Mouse (Mus musculus): ENCODE measurements at regions not wholly inside any gene's neighbourhood (a gene's known extent, or its start where the extent isn't known, plus 50 kb on each side); places are given as distances from the start of the nearest gene placed in this dataset.
"Not testable (repeated sequence)": the region's sequence is repeated elsewhere in the genome, so short reads cannot be mapped to it uniquely, and the experiment has no call there.

- H3K4me1 ChIP-seq: no peaks in the 10 kb centered on the region
These were observed 1676.8 kb downstream of the Efna5 start for GRCm38 (mm10) chr17:61204316-61204715.

GRCm38 (mm10) chr17:61187880-61188279 lies 1693.2 kb downstream of the Efna5 start:
- H3K27me3 ChIP-seq (replicated peaks; ENCODE audit: low read depth, poor library complexity, severe bottlenecking); H3K27ac ChIP-seq (replicated peaks); H3K4me1 ChIP-seq; H3K4me3 ChIP-seq; DNase-seq (ENCODE audit: low spot score); H3K9me3 ChIP-seq; H3K36me3 ChIP-seq (replicated peaks): not testable (repeated sequence)
- 79% methylated on average over 3 of the region's 3 CpGs for WGBS

More at GRCm38 (mm10) chr17:61204316-61204715, 1676.8 kb downstream of the Efna5 start:
- DNase-seq (ENCODE audit: low spot score): no peak
- Histone ChIP-seq H3K27ac (replicated peaks) (no peak overlapping the region), H3K36me3 (replicated peaks) (no peaks in the 10 kb centered on the region), H3K9me3 (no peaks in the 10 kb centered on the region), H3K4me3 (no peak overlapping the region), H3K27me3 (replicated peaks; ENCODE audit: low read depth, poor library complexity, severe bottlenecking) (no peaks in the 10 kb centered on the region)
- 93% methylated on average over 3 of the region's 3 CpGs for WGBS

GRCm38 (mm10) chr17:61176586-61176985 lies 1704.5 kb downstream of the Efna5 start:
- Histone ChIP-seq H3K36me3 (replicated peaks) (no peaks in the 10 kb centered on the region), H3K27me3 (replicated peaks; ENCODE audit: low read depth, poor library complexity, severe bottlenecking) (no peaks in the 10 kb centered on the region), H3K9me3 (no peaks in the 10 kb centered on the region), H3K27ac (replicated peaks) (no peak overlapping the region), H3K4me3 (no peak overlapping the region), H3K4me1 (no peaks in the 10 kb centered on the region)
- 78% methylated on average over 1 of the region's 1 CpGs for WGBS
- DNase-seq (ENCODE audit: low spot score): no peak

GRCm38 (mm10) chr17:61159437-61159836 lies 1721.7 kb downstream of the Efna5 start:
- no peaks in the 10 kb centered on the region for H3K9me3 ChIP-seq
- H3K4me1 ChIP-seq: no peaks in the 10 kb centered on the region
- no peaks in the 10 kb centered on the region for H3K36me3 ChIP-seq (replicated peaks)
- no peaks in the 10 kb centered on the region for H3K27me3 ChIP-seq (replicated peaks; ENCODE audit: low read depth, poor library complexity, severe bottlenecking)
- over 99% methylated on average over 2 of the region's 2 CpGs for WGBS
- no peak for DNase-seq (ENCODE audit: low spot score)
- H3K4me3 ChIP-seq: no peak overlapping the region
- H3K27ac ChIP-seq (replicated peaks): no peak overlapping the region

GRCm38 (mm10) chr17:61137006-61137405 lies 1744.1 kb downstream of the Efna5 start:
- no peaks in the 10 kb centered on the region for H3K9me3 ChIP-seq
- H3K27me3 ChIP-seq (replicated peaks; ENCODE audit: low read depth, poor library complexity, severe bottlenecking): no peaks in the 10 kb centered on the region
- no peaks in the 10 kb centered on the region for H3K36me3 ChIP-seq (replicated peaks)
- no peak overlapping the region for H3K4me3 ChIP-seq
- H3K4me1 ChIP-seq: no peaks in the 10 kb centered on the region
- WGBS: 81% methylated on average over 7 of the region's 7 CpGs
- no peak overlapping the region for H3K27ac ChIP-seq (replicated peaks)
- DNase-seq (ENCODE audit: low spot score): no peak

- no peak for DNase-seq (ENCODE audit: low spot score)
- H3K9me3 ChIP-seq: no peaks in the 10 kb centered on the region
- no peaks in the 10 kb centered on the region for H3K36me3 ChIP-seq (replicated peaks)
- H3K4me3 ChIP-seq: no peak overlapping the region
- H3K4me1 ChIP-seq: no peaks in the 10 kb centered on the region
- 79% methylated on average over 1 of the region's 1 CpGs for WGBS
- no peak overlapping the region for H3K27ac ChIP-seq (replicated peaks)
- no peaks in the 10 kb centered on the region for H3K27me3 ChIP-seq (replicated peaks; ENCODE audit: low read depth, poor library complexity, severe bottlenecking)
These were observed 1753.3 kb downstream of the Efna5 start for GRCm38 (mm10) chr17:61127767-61128166.

GRCm38 (mm10) chr17:61106302-61106701 lies 1774.8 kb downstream of the Efna5 start:
- Histone ChIP-seq H3K4me1 (no peaks in the 10 kb centered on the region), H3K9me3 (no peaks in the 10 kb centered on the region), H3K27ac (replicated peaks) (no peak overlapping the region), H3K4me3 (no peak overlapping the region), H3K36me3 (replicated peaks) (no peaks in the 10 kb centered on the region), H3K27me3 (replicated peaks; ENCODE audit: low read depth, poor library complexity, severe bottlenecking) (no peaks in the 10 kb centered on the region)
- 83% methylated on average over 1 of the region's 1 CpGs for WGBS
- no peak for DNase-seq (ENCODE audit: low spot score)

GRCm38 (mm10) chr17:61060450-61060849 lies 1820.7 kb downstream of the Efna5 start:
- no peak overlapping the region for H3K27ac ChIP-seq (replicated peaks)
- H3K27me3 ChIP-seq (replicated peaks; ENCODE audit: low read depth, poor library complexity, severe bottlenecking): no peaks in the 10 kb centered on the region
- H3K4me3 ChIP-seq: no peak overlapping the region
- no peaks in the 10 kb centered on the region for H3K36me3 ChIP-seq (replicated peaks)
- H3K4me1 ChIP-seq: no peaks in the 10 kb centered on the region
- no peak for DNase-seq (ENCODE audit: low spot score)
- 94% methylated on average over 5 of the region's 5 CpGs for WGBS
- no peaks in the 10 kb centered on the region for H3K9me3 ChIP-seq

- 93% methylated on average over 2 of the region's 2 CpGs for WGBS
- Histone ChIP-seq H3K27ac (replicated peaks) (no peak overlapping the region), H3K9me3 (no peaks in the 10 kb centered on the region), H3K4me1 (no peaks in the 10 kb centered on the region), H3K4me3 (no peak overlapping the region), H3K27me3 (replicated peaks; ENCODE audit: low read depth, poor library complexity, severe bottlenecking) (no peaks in the 10 kb centered on the region), H3K36me3 (replicated peaks) (no peaks in the 10 kb centered on the region)
- no peak for DNase-seq (ENCODE audit: low spot score)
These were observed 1822.6 kb downstream of the Efna5 start for GRCm38 (mm10) chr17:61058471-61058870.

- Histone ChIP-seq H3K27ac (replicated peaks) (no peak overlapping the region), H3K27me3 (replicated peaks; ENCODE audit: low read depth, poor library complexity, severe bottlenecking) (no peaks in the 10 kb centered on the region), H3K9me3 (no peaks in the 10 kb centered on the region), H3K36me3 (replicated peaks) (no peaks in the 10 kb centered on the region), H3K4me1 (no peaks in the 10 kb centered on the region), H3K4me3 (no peak overlapping the region)
- DNase-seq (ENCODE audit: low spot score): no peak
- whole genome bisulfite sequencing: 80% methylated on average over 4 of the region's 4 CpGs
These were observed 1847.4 kb downstream of the Efna5 start for GRCm38 (mm10) chr17:61033544-61034251.

- H3K4me1 ChIP-seq: no peaks in the 10 kb centered on the region
- H3K9me3 ChIP-seq: no peaks in the 10 kb centered on the region
- DNase-seq (ENCODE audit: low spot score): no peak
- no peak overlapping the region for H3K27ac ChIP-seq (replicated peaks)
- no peaks in the 10 kb centered on the region for H3K27me3 ChIP-seq (replicated peaks; ENCODE audit: low read depth, poor library complexity, severe bottlenecking)
- H3K4me3 ChIP-seq: no peak overlapping the region
- H3K36me3 ChIP-seq (replicated peaks): no peaks in the 10 kb centered on the region
- WGBS: 88% methylated on average over 4 of the region's 4 CpGs
These were observed 1862.5 kb downstream of the Efna5 start for GRCm38 (mm10) chr17:61018647-61019046.
